Mouse (Mus musculus) myocyte (in vitro differentiated cells): ENCODE results near the gene Noxa1.

ENCODE experiments used
- E2F4 ChIP-seq: IDR thresholded peaks from one replicate; pipeline ENCODE4 v1.6.1; 2011; ENCODE audit warnings: mild to moderate bottlenecking, control low read depth, moderate library complexity; ENCODE audit not compliant: insufficient read depth
- MAX ChIP-seq: IDR thresholded peaks from one replicate; pipeline ENCODE4 v1.6.1; 2011; ENCODE audit warnings: low read depth, mild to moderate bottlenecking, control low read depth
- MYOG ChIP-seq, 3 experiments: IDR thresholded peaks; one replicate each; pipeline ENCODE4 v1.6.1; 2011; ENCODE audit warnings: control low read depth in 2 of 3, low read depth in 2 of 3, mild to moderate bottlenecking in 2 of 3; ENCODE audit not compliant: insufficient read length in 2 of 3, control insufficient read depth in 1 of 3, insufficient read depth in 1 of 3
- POLR2A ChIP-seq: IDR thresholded peaks from one replicate; pipeline ENCODE4 v1.6.1; 2011; ENCODE audit warnings: low read depth, mild to moderate bottlenecking, control low read depth, moderate library complexity; ENCODE audit not compliant: insufficient read length
- POLR2AphosphoS2 ChIP-seq: IDR thresholded peaks from one replicate; pipeline ENCODE4 v1.6.1; 2011; ENCODE audit warnings: low read depth, control low read depth; ENCODE audit not compliant: insufficient read length
- TCF12 ChIP-seq: IDR thresholded peaks from one replicate; pipeline ENCODE4 v1.6.1; 2011; ENCODE audit warnings: mild to moderate bottlenecking, control low read depth; ENCODE audit not compliant: poor library complexity, insufficient read depth, severe bottlenecking
- TCF3 ChIP-seq: IDR thresholded peaks from one replicate; pipeline ENCODE4 v1.6.1; 2011; ENCODE audit warnings: low read depth, control low read depth; ENCODE audit not compliant: insufficient read length
- USF1 ChIP-seq: IDR thresholded peaks from one replicate; pipeline ENCODE4 v1.6.1; 2011; ENCODE audit warnings: low read depth, mild to moderate bottlenecking, control low read depth, moderate library complexity

DNA sequence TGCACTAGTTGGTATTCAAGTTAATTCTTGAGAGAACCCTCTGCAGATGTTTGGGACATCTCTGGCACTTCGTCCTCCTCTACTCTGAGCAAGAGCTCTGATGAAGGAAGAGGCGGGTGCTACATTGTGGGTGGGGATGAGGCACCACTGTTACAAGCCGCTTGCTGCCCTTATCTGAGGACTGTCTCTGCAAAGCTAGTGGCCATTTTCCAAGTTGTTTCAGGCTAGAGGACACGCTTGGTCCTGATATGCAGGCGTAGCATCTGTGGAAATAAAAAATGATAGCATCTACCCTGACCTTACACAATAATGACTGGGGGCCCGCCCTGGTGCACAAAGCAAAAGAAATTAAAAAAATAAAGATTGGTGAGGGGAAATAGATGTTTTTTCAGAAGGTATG is 42.9 kb upstream of the Noxa1 start:
- TF ChIP-seq E2F4 (no peak), POLR2AphosphoS2 (no peak), TCF12 (no peak), POLR2A (no peak), MYOG (IDR thresholded peaks at IDR 0.05; ENCODE audit: control insufficient read depth in 1 of 3, insufficient read depth in 1 of 3, insufficient read length in 2 of 3, low read depth in 2 of 3) (no peak), MAX (no peak), USF1 (no peak), TCF3 (no peak)
